Mouse (Mus musculus): ENCODE measurements at regions not wholly inside any gene's neighbourhood (a gene's known extent, or its start where the extent isn't known, plus 50 kb on each side); places are given as distances from the start of the nearest gene placed in this dataset.

DNA sequence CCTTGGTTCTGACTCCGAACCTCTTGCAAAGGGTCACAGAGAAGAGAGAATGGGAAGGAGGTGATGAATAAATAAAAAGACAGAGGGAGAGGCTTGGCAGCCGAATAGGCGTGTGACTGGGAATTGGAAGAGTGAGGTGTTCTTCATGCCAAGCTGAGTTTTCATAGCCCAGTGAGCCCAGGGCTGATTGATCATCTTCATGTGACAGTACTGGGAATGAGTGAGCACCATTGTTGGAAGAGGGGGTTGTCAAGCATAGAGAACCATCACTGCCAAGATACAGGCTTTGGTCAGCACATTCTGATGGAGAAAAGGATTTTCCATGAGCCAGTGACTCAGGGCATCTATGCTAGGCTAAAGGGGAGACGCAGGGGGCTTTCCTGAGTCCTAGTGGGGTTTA, 163.0 kb downstream of the Slc30a10 start:
- Histone ChIP-seq H3K4me3 (ENCODE audit: control insufficient read depth, low read depth, low read length) (no peak overlapping the region), H3K36me3 (ENCODE audit: control insufficient read depth, insufficient read depth, low read length) (no peaks in the 10 kb centered on the region), H3K4me1 (ENCODE audit: control insufficient read depth, insufficient read depth, low read length) (no peaks in the 10 kb centered on the region), H3K27me3 (ENCODE audit: control insufficient read depth, insufficient read depth, low read length) (no peaks in the 10 kb centered on the region), H3K27ac (ENCODE audit: control insufficient read depth, insufficient read depth, low read depth, low read length) (no peak overlapping the region)
- TF ChIP-seq POLR2A (IDR thresholded peaks at IDR 0.05; ENCODE audit: control insufficient read depth, low read depth, low read length) = no peak
- no peak for TF ChIP-seq CTCF (IDR thresholded peaks at IDR 0.05; ENCODE audit: control insufficient read depth, insufficient read depth, insufficient replicate concordance, low read depth, low read length)

DNA sequence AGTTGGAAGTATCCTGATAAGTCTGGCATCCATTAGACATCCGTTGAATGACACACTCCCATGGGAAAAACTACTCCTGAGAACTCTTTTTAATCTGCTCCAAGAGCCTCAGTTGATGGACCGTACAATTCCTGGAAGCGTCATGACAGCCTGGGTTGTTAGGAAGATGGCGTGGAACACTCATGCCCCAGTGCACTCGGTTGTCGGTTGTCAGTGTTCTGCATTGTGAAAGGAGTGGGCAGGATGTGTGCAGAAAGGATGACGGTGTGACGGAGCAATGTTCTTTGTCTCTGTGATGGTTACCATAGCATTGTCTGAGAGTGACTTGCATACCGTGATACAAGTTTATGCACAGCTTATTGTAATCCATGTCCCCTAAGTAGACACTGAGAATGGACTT, 164.4 kb downstream of the Slc30a10 start:
- H3K27me3 ChIP-seq (ENCODE audit: control insufficient read depth, insufficient read depth, low read length) = no peaks in the 10 kb centered on the region
- no peak overlapping the region for H3K27ac ChIP-seq (ENCODE audit: control insufficient read depth, insufficient read depth, low read depth, low read length)
- no peak for TF ChIP-seq POLR2A (IDR thresholded peaks at IDR 0.05; ENCODE audit: control insufficient read depth, low read depth, low read length)
- H3K4me1 ChIP-seq (ENCODE audit: control insufficient read depth, insufficient read depth, low read length) = no peaks in the 10 kb centered on the region
- no peak overlapping the region for H3K4me3 ChIP-seq (ENCODE audit: control insufficient read depth, low read depth, low read length)
- H3K36me3 ChIP-seq (ENCODE audit: control insufficient read depth, insufficient read depth, low read length) = no peaks in the 10 kb centered on the region

DNA sequence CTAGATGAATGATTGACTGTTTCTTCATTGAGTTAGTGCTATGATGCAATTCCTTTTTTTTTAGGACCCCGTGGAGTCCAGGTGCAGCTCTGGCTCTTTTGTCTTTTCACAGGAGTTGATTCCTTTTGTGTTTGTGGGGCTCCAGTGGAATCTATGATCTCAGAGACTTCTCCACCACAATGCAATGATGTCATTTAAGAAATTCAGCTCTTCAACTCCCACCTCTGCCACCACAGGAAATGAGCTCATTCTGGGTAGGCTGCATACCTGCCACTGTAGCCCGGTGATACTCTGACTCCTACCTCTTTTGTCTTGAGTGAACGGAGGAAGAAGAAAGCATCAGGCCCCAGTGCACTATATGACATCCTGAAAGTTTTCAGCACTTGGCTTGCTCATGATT, 173.8 kb downstream of the Slc30a10 start:
- H3K27me3 ChIP-seq (ENCODE audit: control insufficient read depth, insufficient read depth, low read length) = no peaks in the 10 kb centered on the region
- no peaks in the 10 kb centered on the region for H3K36me3 ChIP-seq (ENCODE audit: control insufficient read depth, insufficient read depth, low read length)
- TF ChIP-seq POLR2A (IDR thresholded peaks at IDR 0.05; ENCODE audit: control insufficient read depth, low read depth, low read length) = no peak
- no peak for TF ChIP-seq CTCF (IDR thresholded peaks at IDR 0.05; ENCODE audit: control insufficient read depth, insufficient read depth, insufficient replicate concordance, low read depth, low read length)
- H3K27ac ChIP-seq (ENCODE audit: control insufficient read depth, insufficient read depth, low read depth, low read length) = no peak overlapping the region
- H3K4me1 ChIP-seq (ENCODE audit: control insufficient read depth, insufficient read depth, low read length) = no peaks in the 10 kb centered on the region
- H3K4me3 ChIP-seq (ENCODE audit: control insufficient read depth, low read depth, low read length) = no peak overlapping the region

DNA sequence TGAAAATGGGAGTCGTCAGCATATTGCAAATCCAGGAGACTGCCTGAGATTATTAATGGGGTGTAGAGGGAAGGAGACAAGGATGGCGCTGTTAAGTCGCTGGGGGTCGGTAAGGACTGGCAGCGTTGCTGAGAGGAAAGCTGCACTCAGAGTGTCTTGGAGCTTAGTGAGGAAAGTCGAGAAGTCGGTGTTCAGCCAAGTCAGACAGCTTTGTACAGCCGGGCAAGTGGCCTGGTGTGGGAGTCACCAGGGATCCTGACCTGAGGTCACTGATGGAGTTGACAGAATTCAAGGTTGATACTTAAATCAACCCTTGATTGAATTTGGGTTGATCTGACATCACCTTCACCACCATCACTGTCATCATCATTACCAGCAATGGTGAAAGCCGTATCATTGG, 175.3 kb downstream of the Slc30a10 start:
- Histone ChIP-seq H3K4me3 (ENCODE audit: control insufficient read depth, low read depth, low read length) (no peak overlapping the region), H3K36me3 (ENCODE audit: control insufficient read depth, insufficient read depth, low read length) (no peaks in the 10 kb centered on the region), H3K27ac (ENCODE audit: control insufficient read depth, insufficient read depth, low read depth, low read length) (no peak overlapping the region), H3K27me3 (ENCODE audit: control insufficient read depth, insufficient read depth, low read length) (no peaks in the 10 kb centered on the region), H3K4me1 (ENCODE audit: control insufficient read depth, insufficient read depth, low read length) (no peaks in the 10 kb centered on the region)
- TF ChIP-seq POLR2A (IDR thresholded peaks at IDR 0.05; ENCODE audit: control insufficient read depth, low read depth, low read length) = no peak
- no peak for TF ChIP-seq CTCF (IDR thresholded peaks at IDR 0.05; ENCODE audit: control insufficient read depth, insufficient read depth, insufficient replicate concordance, low read depth, low read length)

DNA sequence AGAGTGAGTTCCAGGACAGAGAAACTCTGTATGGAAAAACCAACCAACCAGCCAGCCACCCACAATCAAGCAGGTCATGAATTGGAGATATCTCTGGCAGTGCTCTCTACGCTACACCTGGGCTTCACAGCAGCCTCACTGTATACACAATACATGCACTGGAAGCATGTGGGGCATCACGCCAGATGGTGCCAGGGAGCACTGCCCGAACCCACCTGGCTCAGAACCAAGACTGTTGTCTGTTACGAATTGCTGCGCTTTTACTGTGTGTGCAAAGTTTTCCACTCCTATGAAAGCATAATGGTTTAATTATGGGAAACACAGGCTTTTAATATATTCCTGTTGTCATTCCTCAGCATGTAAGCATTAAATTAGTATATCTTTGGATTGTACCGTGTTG, 184.0 kb downstream of the Slc30a10 start:
- Histone ChIP-seq H3K27me3 (ENCODE audit: control insufficient read depth, insufficient read depth, low read length) (no peaks in the 10 kb centered on the region), H3K4me1 (ENCODE audit: control insufficient read depth, insufficient read depth, low read length) (no peaks in the 10 kb centered on the region), H3K4me3 (ENCODE audit: control insufficient read depth, low read depth, low read length) (no peak overlapping the region), H3K36me3 (ENCODE audit: control insufficient read depth, insufficient read depth, low read length) (no peaks in the 10 kb centered on the region), H3K27ac (ENCODE audit: control insufficient read depth, insufficient read depth, low read depth, low read length) (no peak overlapping the region)
- TF ChIP-seq CTCF (IDR thresholded peaks at IDR 0.05; ENCODE audit: control insufficient read depth, insufficient read depth, insufficient replicate concordance, low read depth, low read length) (no peak), POLR2A (IDR thresholded peaks at IDR 0.05; ENCODE audit: control insufficient read depth, low read depth, low read length) (no peak)

DNA sequence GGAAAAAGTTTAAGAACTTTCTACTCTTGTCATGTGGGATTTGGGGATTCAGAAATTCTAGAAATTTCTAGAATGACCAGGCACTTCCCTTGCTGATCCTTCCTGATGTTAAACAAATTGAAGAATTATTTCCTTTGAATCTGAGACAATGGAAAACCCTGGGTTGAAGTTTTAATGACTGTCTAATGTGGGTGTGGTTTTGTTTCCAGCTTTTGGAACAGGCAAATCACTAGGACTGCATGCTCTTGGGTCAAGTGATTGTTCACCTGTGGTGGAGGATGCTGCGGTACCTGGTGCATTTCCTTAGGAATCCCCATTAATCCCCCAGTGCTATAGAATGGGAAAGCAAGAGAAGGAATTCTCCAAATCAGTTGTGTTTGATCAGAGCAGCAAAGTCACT, 184.8 kb downstream of the Slc30a10 start:
- Histone ChIP-seq H3K27me3 (ENCODE audit: control insufficient read depth, insufficient read depth, low read length) (no peaks in the 10 kb centered on the region), H3K4me1 (ENCODE audit: control insufficient read depth, insufficient read depth, low read length) (no peaks in the 10 kb centered on the region), H3K36me3 (ENCODE audit: control insufficient read depth, insufficient read depth, low read length) (no peaks in the 10 kb centered on the region), H3K27ac (ENCODE audit: control insufficient read depth, insufficient read depth, low read depth, low read length) (no peak overlapping the region), H3K4me3 (ENCODE audit: control insufficient read depth, low read depth, low read length) (no peak overlapping the region)
- TF ChIP-seq POLR2A (IDR thresholded peaks at IDR 0.05; ENCODE audit: control insufficient read depth, low read depth, low read length) = no peak
- no peak for TF ChIP-seq CTCF (IDR thresholded peaks at IDR 0.05; ENCODE audit: control insufficient read depth, insufficient read depth, insufficient replicate concordance, low read depth, low read length)

DNA sequence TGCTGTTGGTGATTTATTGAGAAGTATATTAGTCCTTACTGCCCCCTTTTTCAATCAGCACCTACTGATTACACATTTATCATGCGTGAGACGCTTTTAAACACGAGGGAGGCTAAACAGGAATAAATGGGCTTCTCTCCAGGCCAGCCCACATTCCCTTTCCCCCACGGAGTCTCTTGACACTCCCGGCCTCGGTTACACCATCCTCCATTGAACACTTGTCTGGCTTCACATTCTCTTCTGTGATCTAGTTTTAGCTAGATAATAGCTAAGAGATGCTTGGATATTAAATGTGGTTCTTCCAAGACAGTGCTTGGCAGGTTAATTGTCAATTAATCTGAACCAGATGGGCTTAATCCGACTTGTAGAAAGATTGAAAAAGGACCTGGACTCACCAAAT, 189.4 kb downstream of the Slc30a10 start:
- Histone ChIP-seq H3K4me3 (ENCODE audit: control insufficient read depth, low read depth, low read length) (no peak overlapping the region), H3K4me1 (ENCODE audit: control insufficient read depth, insufficient read depth, low read length) (no peaks in the 10 kb centered on the region), H3K36me3 (ENCODE audit: control insufficient read depth, insufficient read depth, low read length) (no peaks in the 10 kb centered on the region), H3K27ac (ENCODE audit: control insufficient read depth, insufficient read depth, low read depth, low read length) (no peak overlapping the region), H3K27me3 (ENCODE audit: control insufficient read depth, insufficient read depth, low read length) (no peaks in the 10 kb centered on the region)
- TF ChIP-seq POLR2A (IDR thresholded peaks at IDR 0.05; ENCODE audit: control insufficient read depth, low read depth, low read length) = no peak
- TF ChIP-seq CTCF (IDR thresholded peaks at IDR 0.05; ENCODE audit: control insufficient read depth, insufficient read depth, insufficient replicate concordance, low read depth, low read length) = no peak

DNA sequence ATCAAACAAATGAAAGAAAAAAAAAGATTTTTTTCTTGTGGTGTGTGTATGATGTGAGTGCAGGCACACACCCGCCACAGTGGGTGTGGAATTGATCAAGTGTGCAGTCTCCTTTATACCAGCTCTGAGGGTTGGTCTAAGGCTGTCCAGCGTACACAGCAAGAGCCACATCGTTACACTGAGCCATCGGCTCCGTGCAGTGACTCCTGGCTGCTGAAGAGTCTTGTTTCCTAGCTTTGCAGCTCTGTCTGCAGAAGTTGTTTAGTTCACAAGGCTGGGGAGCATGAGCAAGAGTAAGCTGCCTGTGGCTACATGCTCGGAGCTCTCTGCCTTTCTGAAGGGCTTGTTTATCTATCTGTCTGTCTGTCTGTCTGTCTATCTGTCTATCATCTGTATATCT, 193.5 kb downstream of the Slc30a10 start:
- Histone ChIP-seq H3K27ac (ENCODE audit: control insufficient read depth, insufficient read depth, low read depth, low read length) (no peak overlapping the region), H3K4me3 (ENCODE audit: control insufficient read depth, low read depth, low read length) (no peak overlapping the region), H3K36me3 (ENCODE audit: control insufficient read depth, insufficient read depth, low read length) (no peaks in the 10 kb centered on the region), H3K27me3 (ENCODE audit: control insufficient read depth, insufficient read depth, low read length) (no peaks in the 10 kb centered on the region), H3K4me1 (ENCODE audit: control insufficient read depth, insufficient read depth, low read length) (no peaks in the 10 kb centered on the region)
- TF ChIP-seq CTCF (IDR thresholded peaks at IDR 0.05; ENCODE audit: control insufficient read depth, insufficient read depth, insufficient replicate concordance, low read depth, low read length) (no peak), POLR2A (IDR thresholded peaks at IDR 0.05; ENCODE audit: control insufficient read depth, low read depth, low read length) (no peak)

All from testis, adult 2 months (tissue).